Mouse (Mus musculus) small intestine, adult 2 months (tissue): ENCODE data around the gene Utrn. TPM values are rescaled to one million over a fixed set of nuclear protein-coding genes. Genes with fewer than 3 reads are reported as not detected.

Source experiments
- H3K27ac ChIP-seq: fragments of 200-500 bp; 2 replicates; pipeline ENCODE4 v1.5.1; 2012; ENCODE audit warnings: low read depth, low read length, control low read depth, inconsistent platforms; ENCODE audit not compliant: insufficient read depth
- H3K27me3 ChIP-seq: fragments of 200-500 bp; 2 replicates; pipeline ENCODE4 v1.6.1; 2012; ENCODE audit warnings: mild to moderate bottlenecking, moderate library complexity, low read length, inconsistent platforms; ENCODE audit not compliant: control insufficient read depth, insufficient read depth
- H3K36me3 ChIP-seq: fragments of 200-500 bp; 2 replicates; pipeline ENCODE4 v1.6.1; 2012; ENCODE audit warnings: mild to moderate bottlenecking, low read length, control low read depth, inconsistent platforms; ENCODE audit not compliant: control insufficient read depth, insufficient read depth
- H3K4me1 ChIP-seq: fragments of 200-500 bp; 2 replicates; pipeline ENCODE4 v1.6.1; 2012; ENCODE audit warnings: low read length, inconsistent platforms, mixed read lengths; ENCODE audit not compliant: control insufficient read depth, insufficient read depth, insufficient read length
- H3K4me3 ChIP-seq: fragments of 200-500 bp; 2 replicates; pipeline ENCODE4 v1.5.1; 2012; ENCODE audit warnings: low read depth, mild to moderate bottlenecking, control low read depth, inconsistent platforms, low read length, moderate library complexity
- CTCF ChIP-seq: fragments of 200-500 bp; IDR thresholded peaks from 2 replicates; pipeline ENCODE4 v1.5.1; 2012; ENCODE audit warnings: low read depth, mild to moderate bottlenecking, control low read depth, inconsistent platforms, low read length, moderate library complexity, mixed read lengths; ENCODE audit not compliant: insufficient replicate concordance, insufficient read length; ENCODE audit errors: extremely low read depth
- POLR2A ChIP-seq: fragments of 200-500 bp; IDR thresholded peaks from 2 replicates; pipeline ENCODE4 v1.6.1; 2012; ENCODE audit warnings: low read depth, mild to moderate bottlenecking, control low read depth, inconsistent platforms, low read length, moderate library complexity
- WGBS: fragments of 180-500 bp; shearing (Covaris S2); methylation state at CpG from one replicate; pipeline ENCODE4 v1.1.7; 2018; 5-methylcytosine and 5-hydroxymethylcytosine counted together
- polyA plus RNA-seq: library from polyadenylated mRNA; depleted of rRNA; stranded (reverse); fragments of >200 nt; gene quantifications from 2 replicates; pipeline ENCODE4 v1.2.3, GENCODE M21; 2012

Utrn gene
- polyA plus RNA-seq, 1 experiment = 20.5 TPM

- Histone ChIP-seq H3K36me3 (no peaks in the 10 kb centered on the region), H3K27ac (no peak overlapping the region), H3K27me3 (no peaks in the 10 kb centered on the region), H3K4me3 (no peak overlapping the region), H3K4me1 (no peaks in the 10 kb centered on the region)
- TF ChIP-seq POLR2A = no peak
- no peak for TF ChIP-seq CTCF
- WGBS = 97% methylated on average over 3 of the region's 3 CpGs
These were observed 285.7 kb downstream of the Utrn start for GRCm38 (mm10) chr10:12583473-12583872.

GRCm38 (mm10) chr10:12579048-12579447 is 290.1 kb downstream of the Utrn start:
- Histone ChIP-seq H3K36me3 (no peaks in the 10 kb centered on the region), H3K4me3 (no peak overlapping the region), H3K27me3 (no peaks in the 10 kb centered on the region), H3K27ac (no peak overlapping the region), H3K4me1 (no peaks in the 10 kb centered on the region)
- TF ChIP-seq POLR2A = no peak
- TF ChIP-seq CTCF = no peak
- WGBS = 19% methylated on average over 1 of the region's 1 CpGs

GRCm38 (mm10) chr10:12575849-12576435 is 293.2 kb downstream of the Utrn start:
- Histone ChIP-seq H3K4me1 (no peaks in the 10 kb centered on the region), H3K27me3 (no peaks in the 10 kb centered on the region), H3K4me3 (no peak overlapping the region), H3K27ac (no peak overlapping the region), H3K36me3 (no peaks in the 10 kb centered on the region)
- TF ChIP-seq CTCF (no peak), POLR2A (no peak)
- 93% methylated on average over 8 of the region's 8 CpGs for WGBS

- H3K27me3 ChIP-seq = no peaks in the 10 kb centered on the region
- 92% methylated on average over 10 of the region's 10 CpGs for WGBS
- no peak overlapping the region for H3K27ac ChIP-seq
- no peaks in the 10 kb centered on the region for H3K4me1 ChIP-seq
- TF ChIP-seq POLR2A = no peak
- no peak for TF ChIP-seq CTCF
- H3K4me3 ChIP-seq = no peak overlapping the region
- H3K36me3 ChIP-seq = no peaks in the 10 kb centered on the region
These were observed 294.4 kb downstream of the Utrn start for GRCm38 (mm10) chr10:12574760-12575159.

- no peaks in the 10 kb centered on the region for H3K36me3 ChIP-seq
- H3K27ac ChIP-seq = no peak overlapping the region
- 48% methylated on average over 6 of the region's 6 CpGs for WGBS
- TF ChIP-seq POLR2A = no peak
- TF ChIP-seq CTCF = no peak
- no peaks in the 10 kb centered on the region for H3K4me1 ChIP-seq
- H3K27me3 ChIP-seq = no peaks in the 10 kb centered on the region
- H3K4me3 ChIP-seq = no peak overlapping the region
These were observed 295.6 kb downstream of the Utrn start for GRCm38 (mm10) chr10:12573601-12574000.

- Histone ChIP-seq H3K4me1 (no peaks in the 10 kb centered on the region), H3K27ac (no peak overlapping the region), H3K4me3 (no peak overlapping the region), H3K36me3 (no peaks in the 10 kb centered on the region), H3K27me3 (no peaks in the 10 kb centered on the region)
- TF ChIP-seq CTCF = no peak
- TF ChIP-seq POLR2A = no peak
- WGBS = 68% methylated on average over 4 of the region's 4 CpGs
These were observed 296.4 kb downstream of the Utrn start for GRCm38 (mm10) chr10:12572759-12573158.

- no peaks in the 10 kb centered on the region for H3K36me3 ChIP-seq
- TF ChIP-seq POLR2A (no peak), CTCF (no peak)
- H3K4me3 ChIP-seq = no peak overlapping the region
- WGBS = 46% methylated on average over 4 of the region's 4 CpGs
- H3K27ac ChIP-seq = no peak overlapping the region
- no peaks in the 10 kb centered on the region for H3K4me1 ChIP-seq
- H3K27me3 ChIP-seq = no peaks in the 10 kb centered on the region
These were observed 304.7 kb downstream of the Utrn start for GRCm38 (mm10) chr10:12564425-12564824.
